Mouse (Mus musculus) spleen, adult 12 weeks (tissue): ENCODE measurements around the gene Hoxc11.

Source experiments
- DNase-seq: peaks from one replicate; pipeline ENCODE4 v3.0.0; 2022; ENCODE audit warnings: low spot score

The Hoxc11 gene

GRCm38 (mm10) chr15:102937036-102937666, 17.1 kb upstream of the Hoxc11 start:
- no peak for DNase-seq

DNA sequence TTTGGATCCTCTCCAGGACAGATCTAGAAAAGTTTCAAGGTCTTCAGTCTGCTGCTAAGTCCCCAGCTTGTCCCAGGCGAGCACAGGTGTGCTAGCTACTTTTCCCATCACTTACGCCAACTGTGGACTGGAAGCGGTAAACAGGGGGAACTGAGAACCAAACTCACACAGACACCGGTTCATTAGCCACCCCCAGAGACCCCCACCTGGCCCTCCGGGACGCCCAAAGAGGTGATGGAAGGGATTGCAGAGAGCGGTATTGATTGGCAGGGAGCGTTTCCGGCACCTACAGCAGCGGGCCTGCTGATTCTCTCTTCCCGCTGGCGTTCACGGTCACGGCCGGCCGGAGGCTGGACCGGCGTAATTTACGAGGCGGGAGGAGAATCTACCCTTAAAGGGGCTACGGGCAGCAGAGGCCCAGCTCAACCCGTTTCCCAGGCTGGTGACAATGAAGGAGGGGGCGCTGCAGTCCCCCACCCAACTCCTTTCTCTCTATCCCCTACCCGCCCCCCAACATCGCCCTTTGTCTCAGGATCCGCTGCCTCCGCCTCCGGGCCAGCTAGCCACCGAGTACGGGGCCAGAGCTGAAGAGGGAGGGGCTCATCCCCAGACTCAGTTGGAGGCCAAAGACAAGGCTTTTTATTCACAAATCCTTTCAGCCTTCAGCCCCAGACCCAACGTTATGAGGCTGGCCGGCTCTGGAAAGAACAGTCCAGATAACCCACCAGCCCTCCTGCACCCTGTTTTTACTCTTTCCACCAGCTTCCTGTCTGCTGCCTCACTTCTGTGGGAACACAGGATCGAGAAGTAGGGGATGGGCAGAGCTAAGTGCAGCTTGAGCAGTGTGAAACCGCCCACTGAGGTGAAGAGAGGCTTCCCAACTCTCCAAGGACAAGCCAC, 14.7 kb upstream of the Hoxc11 start:
- no peak for DNase-seq

DNA sequence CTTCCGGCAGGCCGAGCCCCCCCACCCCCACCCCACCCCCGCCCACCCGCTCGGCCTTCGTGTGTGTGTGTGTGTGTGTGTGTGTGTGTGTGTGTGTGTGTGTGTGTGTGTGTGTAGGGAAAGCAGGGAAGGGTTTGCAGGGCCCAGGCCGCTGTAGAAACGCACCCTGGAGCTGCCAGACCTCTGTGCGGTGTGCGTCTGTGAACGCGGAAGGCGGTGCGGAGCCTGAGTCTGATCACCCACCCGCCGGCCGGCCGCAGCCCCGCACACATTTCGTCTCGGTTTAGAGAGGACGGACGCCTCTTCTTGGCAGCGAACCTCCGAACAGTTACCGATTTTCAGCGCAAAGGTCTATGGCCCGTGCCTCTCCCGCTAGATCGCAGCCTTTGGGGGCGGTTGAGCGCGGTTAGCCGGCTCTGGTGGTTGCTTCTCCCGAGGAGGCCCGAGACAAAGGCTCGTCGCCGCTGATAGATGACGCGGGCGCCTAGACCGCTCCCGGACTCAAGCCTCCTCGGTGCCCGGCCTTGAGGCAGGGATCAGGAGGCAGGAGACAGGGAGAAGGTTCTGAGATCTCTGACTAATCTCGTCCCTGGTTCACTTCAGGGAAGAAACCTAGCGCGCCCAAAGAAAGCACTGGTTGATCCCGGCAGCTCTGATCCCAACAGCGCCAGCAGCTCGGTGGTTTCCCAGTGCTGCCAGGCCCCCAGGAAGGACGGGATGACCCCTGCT, 11.3 kb upstream of the Hoxc11 start:
- DNase-seq = no peak

DNA sequence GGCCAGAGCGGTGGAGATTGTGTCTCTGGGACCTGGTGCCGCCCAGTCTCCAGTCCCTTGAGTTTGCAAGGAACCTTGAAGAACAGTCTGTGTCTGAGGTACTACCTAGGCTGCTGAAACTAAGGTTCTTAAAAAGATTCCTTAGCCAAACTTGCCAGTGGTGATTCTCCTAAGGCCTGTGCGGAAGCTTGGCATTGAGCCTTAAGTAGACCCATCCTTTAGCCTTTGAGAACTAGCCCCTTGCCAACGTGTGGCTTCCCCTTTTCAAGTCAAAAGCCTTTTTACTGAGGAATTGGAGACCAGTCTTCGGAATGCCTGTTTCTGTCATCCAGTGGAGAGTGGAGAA, 10.8 kb upstream of the Hoxc11 start:
- no peak for DNase-seq

- no peak for DNase-seq
These were observed 8.8 kb upstream of the Hoxc11 start for GRCm38 (mm10) chr15:102945185-102946077.

DNA sequence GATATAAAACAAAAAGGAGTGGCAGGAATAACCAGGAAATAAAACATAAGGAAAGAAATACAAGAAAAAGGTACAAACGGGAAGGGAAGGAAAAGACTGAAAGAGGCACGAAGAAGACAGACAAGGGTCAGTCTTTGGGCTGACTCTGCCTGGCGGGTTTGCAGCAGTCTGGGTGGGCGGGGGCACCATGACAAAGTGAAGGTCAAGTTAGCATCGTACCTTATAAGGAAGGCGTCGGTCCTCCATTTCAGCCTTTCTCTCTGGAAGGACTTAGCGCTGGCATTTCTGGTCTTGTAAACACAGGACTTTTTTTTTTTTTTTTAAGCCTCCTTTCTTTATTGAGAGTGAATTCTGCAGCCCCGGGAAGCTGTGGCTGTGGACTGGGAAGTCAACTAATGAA, 7.0 kb upstream of the Hoxc11 start:
- no peak for DNase-seq

DNA sequence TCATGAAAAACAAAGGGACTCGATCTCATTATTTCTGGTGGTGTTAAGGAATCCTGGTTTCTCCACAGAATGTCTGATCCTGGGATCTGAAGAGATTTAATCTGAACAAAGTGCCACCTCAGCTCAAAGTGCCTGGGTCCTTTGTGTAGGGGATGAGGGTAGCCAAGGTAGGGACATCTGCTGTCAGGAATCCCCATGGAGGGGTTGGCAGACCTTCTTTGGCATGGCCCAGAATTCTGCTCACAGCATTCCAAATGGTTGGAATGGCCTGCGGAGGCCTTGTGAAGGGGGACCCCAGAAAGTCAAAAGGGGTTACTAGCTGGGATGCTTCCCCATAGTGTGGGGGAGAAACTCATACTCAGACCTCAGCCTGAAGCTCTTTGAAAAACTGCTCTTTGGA, 5.4 kb upstream of the Hoxc11 start:
- no peak for DNase-seq

DNA sequence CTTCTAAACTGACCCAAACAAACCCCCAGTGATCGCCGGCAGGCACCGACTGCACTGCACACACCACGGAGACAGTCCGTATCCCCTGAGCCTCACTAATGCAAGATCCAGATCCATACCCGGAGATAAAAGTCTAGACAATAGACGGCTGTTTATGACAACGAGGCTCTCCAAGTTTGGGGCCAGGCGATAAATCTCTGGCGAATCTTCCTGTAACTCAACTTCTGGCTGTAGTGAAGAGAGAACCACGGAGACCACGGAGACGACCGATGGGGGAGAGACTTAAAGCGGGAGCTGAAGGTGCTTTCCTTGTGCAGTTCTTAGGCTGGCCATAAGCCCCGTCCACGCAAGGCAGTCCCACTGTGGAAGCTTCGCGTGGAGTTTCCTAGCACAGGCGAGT, 4.5 kb upstream of the Hoxc11 start:
- no peak for DNase-seq

DNA sequence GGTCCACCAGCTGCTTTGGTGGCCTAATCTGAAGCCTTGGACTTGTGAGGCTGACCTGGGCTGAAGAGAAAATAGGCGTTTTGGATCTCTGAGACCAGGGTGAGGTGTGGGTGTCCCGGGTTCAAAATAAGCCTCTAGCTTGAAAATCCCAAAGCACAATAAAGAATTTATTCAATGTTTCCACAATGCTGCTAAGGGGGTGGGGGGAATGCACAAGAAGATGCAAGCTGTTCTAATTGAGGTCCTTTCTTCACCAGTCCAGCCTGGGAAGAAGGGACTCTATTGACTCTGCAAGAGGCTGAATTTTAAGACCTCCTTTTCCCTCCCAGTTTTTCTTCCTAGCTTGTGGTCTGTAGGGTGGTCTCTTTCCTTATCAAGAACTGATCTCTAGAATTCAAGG, 3.4 kb upstream of the Hoxc11 start:
- no peak for DNase-seq

- no peak for DNase-seq
These were observed 666 bp upstream of the Hoxc11 start for GRCm38 (mm10) chr15:102953561-102953960.

DNA sequence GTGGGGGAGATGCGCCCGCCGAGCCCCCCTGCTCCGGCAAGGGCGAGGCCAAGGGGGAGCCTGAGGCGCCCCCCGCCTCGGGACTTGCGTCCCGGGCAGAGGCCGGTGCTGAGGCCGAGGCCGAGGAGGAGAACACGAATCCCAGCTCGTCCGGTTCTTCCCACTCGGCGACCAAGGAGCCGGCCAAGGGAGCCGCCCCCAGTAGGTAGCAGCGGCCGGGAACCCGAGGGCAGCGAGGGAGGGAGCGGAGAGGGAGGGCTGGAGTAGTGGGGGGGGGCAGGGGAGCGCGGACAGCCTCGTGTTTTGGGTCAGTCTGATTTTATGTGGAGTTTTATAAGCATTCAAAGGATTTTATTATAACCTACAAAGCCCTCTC, 768 bp downstream of the Hoxc11 start:
- no peak for DNase-seq

- no peak for DNase-seq
These were observed 1.8 kb downstream of the Hoxc11 start for GRCm38 (mm10) chr15:102955833-102956640.

DNA sequence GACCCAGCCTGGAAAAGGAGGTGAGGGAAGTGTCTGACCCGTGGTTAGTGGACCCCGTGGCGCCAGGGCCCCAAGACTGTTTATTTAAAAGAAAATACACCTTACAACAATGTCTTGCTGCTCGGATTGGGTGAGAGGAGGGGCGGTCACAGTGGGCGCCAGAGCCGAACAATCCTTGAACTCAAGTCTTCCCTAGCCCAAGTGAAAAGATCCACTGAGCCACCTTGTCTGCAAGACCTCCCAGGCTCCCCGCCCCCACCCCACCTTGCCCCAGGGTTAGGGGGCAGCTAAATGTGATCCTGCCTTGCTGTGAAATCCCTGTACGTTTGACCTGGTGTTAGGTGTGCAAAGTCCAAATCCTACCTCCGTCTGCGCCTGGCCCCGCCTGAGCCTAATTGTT, 2.7 kb downstream of the Hoxc11 start:
- DNase-seq = no peak

DNA sequence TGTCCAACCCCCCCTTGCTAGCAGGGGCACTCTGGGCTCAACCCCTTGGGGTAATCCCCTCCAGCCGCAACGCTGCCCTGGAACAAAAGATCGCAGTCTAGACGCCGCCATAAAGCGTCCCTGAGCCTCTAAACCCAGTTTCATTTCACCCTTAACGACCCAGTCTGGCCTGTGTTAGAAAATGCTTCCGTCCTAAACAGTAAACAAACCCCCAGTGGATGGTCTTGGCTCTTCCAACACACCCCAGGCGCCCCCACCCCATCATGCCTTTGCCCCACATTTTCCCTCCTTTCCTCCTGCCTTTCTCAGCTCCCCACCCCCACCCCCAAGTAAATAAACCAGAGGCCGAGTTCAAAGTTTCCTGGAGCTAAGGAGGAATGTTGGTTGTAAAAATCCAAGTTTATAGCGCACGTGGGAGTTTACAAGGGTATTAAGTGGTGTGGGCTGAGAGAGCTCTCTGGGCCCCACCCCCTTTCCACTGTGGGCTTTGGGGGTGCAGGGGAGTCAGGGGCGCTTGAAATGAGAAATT, 5.5 kb downstream of the Hoxc11 start:
- DNase-seq = no peak

DNA sequence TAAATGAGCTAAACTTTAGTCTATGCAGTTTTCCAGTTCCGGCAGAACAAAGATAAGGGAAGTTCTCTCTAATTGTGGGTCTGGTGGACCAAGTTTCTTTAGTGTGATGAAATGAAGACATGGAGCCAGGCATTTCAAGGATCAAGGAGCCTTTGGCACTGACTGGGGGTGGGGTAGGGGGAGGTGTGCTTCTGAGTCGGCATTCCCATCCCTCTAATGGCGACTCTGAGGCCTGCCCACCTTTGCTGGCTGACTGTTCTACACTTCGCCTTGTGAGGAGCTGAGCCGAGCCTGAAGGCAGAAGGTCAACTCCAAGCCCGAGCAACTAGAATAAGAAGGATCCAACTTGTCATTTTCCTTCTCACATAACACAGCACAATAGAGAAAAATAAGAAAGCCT, 7.5 kb downstream of the Hoxc11 start:
- DNase-seq = no peak

DNA sequence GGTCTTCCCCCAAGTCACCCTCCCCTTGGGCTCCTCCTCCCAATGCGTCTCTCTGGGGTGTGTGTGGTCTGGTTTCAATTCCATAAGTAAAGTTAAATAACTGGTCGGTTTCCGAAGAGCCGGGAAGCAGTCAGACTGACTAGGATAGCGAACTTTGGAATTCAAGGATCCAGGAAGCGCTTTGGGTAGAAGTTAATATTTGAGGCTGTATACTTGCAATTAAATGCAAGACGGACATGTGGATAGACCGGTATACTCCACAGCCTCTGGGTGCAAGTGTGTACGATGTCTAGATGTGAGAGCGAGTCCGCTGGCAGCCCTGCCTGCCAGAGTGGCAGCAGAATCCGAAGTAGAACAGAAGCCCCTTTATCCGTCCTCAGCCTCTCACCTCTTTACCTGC, 8.3 kb downstream of the Hoxc11 start:
- DNase-seq = no peak

GRCm38 (mm10) chr15:102963259-102963658, 9.0 kb downstream of the Hoxc11 start:
- no peak for DNase-seq

DNA sequence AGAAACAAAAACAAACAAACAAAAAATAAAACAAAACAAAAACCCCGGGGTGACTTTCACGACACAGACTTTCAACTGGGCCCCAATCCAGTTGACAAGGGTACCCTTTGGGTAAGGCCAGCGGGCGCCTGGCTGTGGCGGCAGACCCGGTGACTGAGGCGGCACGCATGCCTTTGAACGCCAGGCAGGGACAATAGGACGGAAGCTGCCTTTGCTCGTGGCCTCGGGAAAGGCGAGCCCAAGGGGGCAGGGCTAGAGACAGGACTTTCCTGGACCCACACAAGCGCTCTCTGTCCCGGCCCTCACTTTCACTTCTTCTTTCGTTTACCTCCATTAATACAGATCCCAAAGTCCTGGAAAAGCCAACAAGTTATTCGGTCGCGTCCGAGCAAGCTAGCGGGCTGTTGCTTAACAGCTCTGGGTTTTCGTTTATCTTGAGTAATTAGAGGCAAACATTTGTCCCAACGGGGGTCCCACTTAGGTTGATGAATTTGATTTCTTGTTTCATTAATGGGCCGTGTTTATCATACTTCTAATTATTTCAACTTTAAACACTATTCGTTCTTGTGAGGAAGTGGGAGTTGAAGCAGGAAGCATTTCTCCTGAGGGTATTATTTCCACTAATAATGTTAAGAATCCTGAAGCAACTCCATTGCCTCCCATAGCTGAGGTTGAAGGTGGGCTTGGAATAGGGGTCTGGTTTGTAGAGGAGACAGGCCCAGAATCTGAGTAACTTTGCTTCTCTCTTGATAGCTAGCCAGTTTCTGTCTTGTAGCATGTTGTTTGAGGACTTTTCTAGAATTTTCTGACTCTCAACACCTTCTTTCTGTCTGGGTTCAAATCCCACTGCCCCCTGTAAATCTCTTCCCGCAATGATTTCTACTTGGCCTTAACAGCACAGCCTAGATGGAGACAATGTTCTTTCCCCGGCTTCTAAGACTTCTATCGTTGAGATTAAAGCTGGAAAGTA, 9.7 kb downstream of the Hoxc11 start:
- no peak for DNase-seq

DNA sequence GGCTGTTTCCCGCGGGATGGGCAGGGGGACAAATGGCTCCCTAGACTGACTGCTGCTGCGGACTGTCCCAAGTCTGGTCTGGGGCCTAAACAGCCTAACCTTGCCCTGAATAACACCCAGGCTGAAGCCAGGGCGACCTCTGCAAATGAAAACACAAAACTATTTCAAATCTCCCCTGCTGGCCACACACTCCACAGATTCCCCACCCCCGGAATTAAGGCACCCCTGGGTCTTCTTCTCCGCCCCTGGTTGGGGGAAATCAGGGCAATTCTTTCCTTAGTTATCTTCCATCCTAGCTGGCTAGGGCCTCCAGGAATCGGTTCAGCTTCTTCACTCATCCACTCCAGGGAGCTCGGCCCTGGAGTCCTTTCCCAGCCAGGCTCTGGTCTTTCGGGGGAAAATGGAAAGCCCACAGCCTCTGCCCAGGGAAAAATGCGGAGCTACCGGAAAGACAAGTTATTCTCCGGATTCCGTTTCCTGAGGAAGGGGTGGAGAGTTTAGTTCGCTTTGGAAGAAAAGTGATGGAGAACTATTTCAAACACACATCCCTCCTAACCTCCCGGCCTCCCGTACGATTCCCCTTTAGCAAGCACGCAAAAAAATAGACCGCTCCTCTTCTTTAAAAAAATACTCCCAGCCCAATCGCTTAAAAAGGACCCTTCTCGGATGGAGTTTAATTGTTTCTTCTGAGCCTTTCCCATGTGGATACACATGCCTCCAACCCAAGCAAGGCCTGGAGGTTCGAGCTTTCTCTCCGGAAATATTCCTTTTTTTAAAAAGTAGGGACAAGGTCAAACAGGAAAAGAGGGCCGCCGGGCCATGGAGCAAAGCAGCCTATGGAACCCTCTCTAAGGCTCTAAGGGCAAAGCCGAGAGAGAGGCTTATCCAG, 11.0 kb downstream of the Hoxc11 start:
- no peak for DNase-seq
